Mouse (Mus musculus) c-Kit-positive CD71-positive TER-119-negative erythroid progenitor cells, embryonic 14.5 days (primary cell): ENCODE measurements at regions not wholly inside any gene's neighbourhood (a gene's known extent, or its start where the extent isn't known, plus 50 kb on each side); places are given as distances from the start of the nearest gene placed in this dataset.

ENCODE experiments used
- DNase-seq: peaks from one replicate; pipeline ENCODE4 v3.0.0-alpha.2; 2013; ENCODE audit warnings: low read depth

- DNase-seq, result no peak
Observed at GRCm38 (mm10) chr4:32074399-32075296, 110.8 kb downstream of the Map3k7 start.

GRCm38 (mm10) chr4:32076391-32076925, 112.6 kb downstream of the Map3k7 start:
- DNase-seq, result no peak

- no peak for DNase-seq
Observed at GRCm38 (mm10) chr4:32083456-32083855, 119.6 kb downstream of the Map3k7 start.

GRCm38 (mm10) chr4:32084250-32084869, 120.5 kb downstream of the Map3k7 start:
- no peak for DNase-seq

GRCm38 (mm10) chr4:32085040-32085439, 121.1 kb downstream of the Map3k7 start:
- no peak for DNase-seq

GRCm38 (mm10) chr4:32091086-32091485, 127.2 kb downstream of the Map3k7 start:
- no peak for DNase-seq

- DNase-seq, result no peak
Observed at GRCm38 (mm10) chr4:32092320-32093041, 128.6 kb downstream of the Map3k7 start.

GRCm38 (mm10) chr4:32098233-32098632, 134.3 kb downstream of the Map3k7 start:
- no peak for DNase-seq

GRCm38 (mm10) chr4:32101002-32101401, 137.1 kb downstream of the Map3k7 start:
- no peak for DNase-seq

GRCm38 (mm10) chr4:32106664-32107171, 131.9 kb upstream of the Bach2 start:
- DNase-seq, result no peak

GRCm38 (mm10) chr4:32122320-32122719, 116.3 kb upstream of the Bach2 start:
- no peak for DNase-seq

- no peak for DNase-seq
Observed at GRCm38 (mm10) chr4:32126828-32127227, 111.8 kb upstream of the Bach2 start.

- DNase-seq, result no peak
Observed at GRCm38 (mm10) chr4:32130594-32130993, 108.0 kb upstream of the Bach2 start.

GRCm38 (mm10) chr4:32131819-32132218, 106.8 kb upstream of the Bach2 start:
- no peak for DNase-seq

GRCm38 (mm10) chr4:32136151-32136550, 102.5 kb upstream of the Bach2 start:
- DNase-seq, result no peak

- DNase-seq, result no peak
Observed at GRCm38 (mm10) chr4:32137243-32137642, 101.4 kb upstream of the Bach2 start.

- no peak for DNase-seq
Observed at GRCm38 (mm10) chr4:32137966-32138365, 100.6 kb upstream of the Bach2 start.

- no peak for DNase-seq
Observed at GRCm38 (mm10) chr4:32139586-32139985, 99.0 kb upstream of the Bach2 start.

GRCm38 (mm10) chr4:32140068-32140467, 98.5 kb upstream of the Bach2 start:
- no peak for DNase-seq

- no peak for DNase-seq
Observed at GRCm38 (mm10) chr4:32142198-32142597, 96.4 kb upstream of the Bach2 start.

GRCm38 (mm10) chr4:32147146-32147545, 91.5 kb upstream of the Bach2 start:
- no peak for DNase-seq

GRCm38 (mm10) chr4:32148597-32148996, 90.0 kb upstream of the Bach2 start:
- DNase-seq, result no peak
